Mouse (Mus musculus): ENCODE measurements around the gene Mapk3. TPM values are rescaled to one million over a fixed set of nuclear protein-coding genes. Genes with fewer than 3 reads are reported as not detected.

Mapk3 gene
- total and polyA plus RNA-seq, 2 experiments from 2014 or later: 107 to 132 TPM

- 3% methylated on average over 22 of the region's 22 CpGs for WGBS
- Histone ChIP-seq H3K9me3 (ENCODE audit: low read length) (no peaks in the 10 kb centered on the region), H3K27ac (peak within 1 kb of the TSS; percentile 72), H3K27me3 (ENCODE audit: insufficient read depth, low read length) (no peaks in the 10 kb centered on the region), H3K36me3 (ENCODE audit: insufficient read depth, low read length) (peaks cover 15% of the 10 kb centered on the region), H3K4me2 (ENCODE audit: low read depth, low read length) (peak within 1 kb of the TSS; percentile 96), H3K4me3 (ENCODE audit: low read length) (peak within 1 kb of the TSS; percentile 41), H3K4me1 (ENCODE audit: insufficient read depth, low read length) (peaks cover 32% of the 10 kb centered on the region), H3K9ac (replicated peaks; ENCODE audit: low read length) (peak within 1 kb of the TSS; percentile 54)
- no peak for TF ChIP-seq CTCF (IDR thresholded peaks at IDR 0.05; ENCODE audit: low read depth)
- ATAC-seq: peak; percentile 6; the same call in 1 of the 2 replicates
- peak; percentile 33 for DNase-seq (ENCODE audit: low spot score)
These were observed 21.7 kb downstream of the Mapk3 start, which contains the start of gene Tbx6 for GRCm38 (mm10) chr7:126780971-126781635. Gene Tbx6 (plus strand): TSS chr7:126781483.

- no peak overlapping the region for H3K4me3 ChIP-seq (ENCODE audit: low read length)
- H3K36me3 ChIP-seq (ENCODE audit: insufficient read depth, low read length): peaks cover 22% of the 10 kb centered on the region
- peaks cover 28% of the 10 kb centered on the region for H3K4me1 ChIP-seq (ENCODE audit: insufficient read depth, low read length)
- no peak for TF ChIP-seq CTCF (IDR thresholded peaks at IDR 0.05; ENCODE audit: low read depth)
- no peak overlapping the region for H3K27ac ChIP-seq
- no peak for DNase-seq (ENCODE audit: low spot score)
- 39% methylated on average over 11 of the region's 11 CpGs for WGBS
- peak overlapping the region; percentile 54; the same call in 1 of the 2 replicates for H3K9ac ChIP-seq (replicated peaks; ENCODE audit: low read length)
- H3K27me3 ChIP-seq (ENCODE audit: insufficient read depth, low read length): no peaks in the 10 kb centered on the region
- peak overlapping the region; percentile 96 for H3K4me2 ChIP-seq (ENCODE audit: low read depth, low read length)
- ATAC-seq: no peak
- H3K9me3 ChIP-seq (ENCODE audit: low read length): no peaks in the 10 kb centered on the region
These were observed 22.4 kb downstream of the Mapk3 start for GRCm38 (mm10) chr7:126781661-126782370.

GRCm38 (mm10) chr7:126782693-126783092, 23.3 kb downstream of the Mapk3 start:
- H3K4me2 ChIP-seq (ENCODE audit: low read depth, low read length): no peak overlapping the region
- DNase-seq (ENCODE audit: low spot score): no peak
- TF ChIP-seq CTCF (IDR thresholded peaks at IDR 0.05; ENCODE audit: low read depth): no peak
- no peak overlapping the region for H3K4me3 ChIP-seq (ENCODE audit: low read length)
- H3K9me3 ChIP-seq (ENCODE audit: low read length): no peaks in the 10 kb centered on the region
- no peak overlapping the region for H3K9ac ChIP-seq (replicated peaks; ENCODE audit: low read length)
- peaks cover 20% of the 10 kb centered on the region for H3K4me1 ChIP-seq (ENCODE audit: insufficient read depth, low read length)
- H3K27me3 ChIP-seq (ENCODE audit: insufficient read depth, low read length): no peaks in the 10 kb centered on the region
- no peak for ATAC-seq
- 84% methylated on average over 13 of the region's 13 CpGs for WGBS
- H3K27ac ChIP-seq: no peak overlapping the region
- H3K36me3 ChIP-seq (ENCODE audit: insufficient read depth, low read length): peaks cover 31% of the 10 kb centered on the region

GRCm38 (mm10) chr7:126784469-126784868, 25.1 kb downstream of the Mapk3 start:
- 83% methylated on average over 7 of the region's 7 CpGs for WGBS
- no peak overlapping the region for H3K4me2 ChIP-seq (ENCODE audit: low read depth, low read length)
- no peak for ATAC-seq
- H3K27me3 ChIP-seq (ENCODE audit: insufficient read depth, low read length): no peaks in the 10 kb centered on the region
- H3K27ac ChIP-seq: no peak overlapping the region
- no peak for TF ChIP-seq CTCF (IDR thresholded peaks at IDR 0.05; ENCODE audit: low read depth)
- H3K9ac ChIP-seq (replicated peaks; ENCODE audit: low read length): no peak overlapping the region
- H3K36me3 ChIP-seq (ENCODE audit: insufficient read depth, low read length): peaks cover 47% of the 10 kb centered on the region
- H3K9me3 ChIP-seq (ENCODE audit: low read length): no peaks in the 10 kb centered on the region
- H3K4me1 ChIP-seq (ENCODE audit: insufficient read depth, low read length): peaks cover 18% of the 10 kb centered on the region; the same call in 1 of the 2 replicates
- DNase-seq (ENCODE audit: low spot score): no peak
- no peak overlapping the region for H3K4me3 ChIP-seq (ENCODE audit: low read length)

GRCm38 (mm10) chr7:126785056-126785455, 25.7 kb downstream of the Mapk3 start:
- H3K36me3 ChIP-seq (ENCODE audit: insufficient read depth, low read length): peaks cover 47% of the 10 kb centered on the region
- no peak for ATAC-seq
- no peak overlapping the region for H3K4me2 ChIP-seq (ENCODE audit: low read depth, low read length)
- H3K9me3 ChIP-seq (ENCODE audit: low read length): no peaks in the 10 kb centered on the region
- TF ChIP-seq CTCF (IDR thresholded peaks at IDR 0.05; ENCODE audit: low read depth): no peak
- no peaks in the 10 kb centered on the region for H3K27me3 ChIP-seq (ENCODE audit: insufficient read depth, low read length)
- no peak overlapping the region for H3K4me3 ChIP-seq (ENCODE audit: low read length)
- no peak overlapping the region for H3K27ac ChIP-seq
- DNase-seq (ENCODE audit: low spot score): no peak
- peaks cover 12% of the 10 kb centered on the region; the same call in 1 of the 2 replicates for H3K4me1 ChIP-seq (ENCODE audit: insufficient read depth, low read length)
- no peak overlapping the region for H3K9ac ChIP-seq (replicated peaks; ENCODE audit: low read length)
- 91% methylated on average over 4 of the region's 4 CpGs for WGBS

- DNase-seq (ENCODE audit: low spot score): no peak
- Histone ChIP-seq H3K27me3 (ENCODE audit: insufficient read depth, low read length) (no peaks in the 10 kb centered on the region), H3K4me1 (ENCODE audit: insufficient read depth, low read length) (0 out of 2 replicates have a peak, but pooled peaks cover 5% of the 10 kb centered on the region), H3K9me3 (ENCODE audit: low read length) (no peaks in the 10 kb centered on the region), H3K9ac (replicated peaks; ENCODE audit: low read length) (no peak overlapping the region), H3K36me3 (ENCODE audit: insufficient read depth, low read length) (peaks cover 47% of the 10 kb centered on the region), H3K27ac (no peak overlapping the region), H3K4me2 (ENCODE audit: low read depth, low read length) (no peak overlapping the region), H3K4me3 (ENCODE audit: low read length) (no peak overlapping the region)
- 89% methylated on average over 14 of the region's 14 CpGs for WGBS
- no peak for ATAC-seq
- TF ChIP-seq CTCF (IDR thresholded peaks at IDR 0.05; ENCODE audit: low read depth): no peak
These were observed 26.7 kb downstream of the Mapk3 start for GRCm38 (mm10) chr7:126786142-126786541.
